Mouse (Mus musculus) CH12.LX (cell line): ENCODE measurements around the gene Add2. TPM values are rescaled to one million over a fixed set of nuclear protein-coding genes. Genes with fewer than 3 reads are reported as not detected.

Experiments used
- DNase-seq: peaks from one replicate; pipeline ENCODE4 v3.0.0-alpha.2; 2013; ENCODE audit errors: extremely low read depth
- H3K27ac ChIP-seq: 2 replicates; pipeline ENCODE4 v1.5.1; 2012; ENCODE audit warnings: low read depth, mild to moderate bottlenecking, control low read depth, moderate library complexity; ENCODE audit not compliant: insufficient read depth
- H3K27me3 ChIP-seq: replicated peaks from 2 replicates; pipeline ENCODE3; 2012; ENCODE audit warnings: inconsistent platforms
- H3K36me3 ChIP-seq, 2 experiments: replicated peaks in 1 of 2; 2 replicates each; pipeline versions ENCODE3 to v1.6.1; 2012; ENCODE audit warnings: inconsistent platforms in 1 of 2, low read length in 1 of 2, mild to moderate bottlenecking in 1 of 2, mixed read lengths in 1 of 2, moderate library complexity in 1 of 2; ENCODE audit not compliant: control insufficient read depth in 1 of 2, insufficient read depth in 1 of 2
- H3K4me1 ChIP-seq, 2 experiments: 2 replicates each; pipeline ENCODE4 v1.6.1; 2012; ENCODE audit warnings: inconsistent platforms in 1 of 2, moderate library complexity in 1 of 2; ENCODE audit not compliant: insufficient read depth in 2 of 2, control insufficient read depth in 1 of 2
- H3K4me2 ChIP-seq: 2 replicates; pipeline ENCODE4 v1.6.1; 2012; ENCODE audit warnings: low read depth, mild to moderate bottlenecking, control low read depth; ENCODE audit not compliant: poor library complexity, insufficient read depth, severe bottlenecking
- H3K4me3 ChIP-seq, 3 experiments: fragments of 150-350 bp in 1 of 3; sonication (generic) in 1 of 3; replicated peaks in 1 of 3; 2 replicates each; pipeline versions ENCODE3 to v1.5.1; 2011 to 2012; ENCODE audit warnings: low read depth in 2 of 3, low read length in 2 of 3, mild to moderate bottlenecking in 2 of 3, moderate library complexity in 2 of 3, control low read depth in 1 of 3, improper control_type of control experiment in 1 of 3, inconsistent platforms in 1 of 3, mixed read lengths in 1 of 3; ENCODE audit not compliant: poor library complexity in 1 of 3
- H3K79me2 ChIP-seq: replicated peaks from 2 replicates; pipeline ENCODE4 v1.6.1; 2012; ENCODE audit warnings: mild to moderate bottlenecking, moderate library complexity; ENCODE audit not compliant: control insufficient read depth, poor library complexity, insufficient read depth, severe bottlenecking; ENCODE audit errors: extremely low read depth
- H3K9ac ChIP-seq: 2 replicates; pipeline ENCODE4 v1.6.1; 2012; ENCODE audit warnings: low read depth, mild to moderate bottlenecking, control low read depth, moderate library complexity; ENCODE audit not compliant: insufficient read depth
- H3K9me3 ChIP-seq: replicated peaks from 2 replicates; pipeline ENCODE3; 2012; ENCODE audit warnings: low read length, inconsistent platforms, mixed read lengths
- CHD1 ChIP-seq: IDR thresholded peaks from 2 replicates; pipeline ENCODE4 v1.6.1; 2012; ENCODE audit warnings: low read depth, low read length, improper control_type of control experiment, inconsistent platforms
- CHD2 ChIP-seq: IDR thresholded peaks from 2 replicates; pipeline ENCODE4 v1.6.1; 2011; ENCODE audit warnings: low read length, improper control_type of control experiment
- CTCF ChIP-seq, 2 experiments: IDR thresholded peaks in 1 of 2; conservative IDR thresholded peaks in 1 of 2; 2 replicates each; pipeline ENCODE4 v1.5.1; 2011 to 2012; ENCODE audit warnings: low read depth in 2 of 2, low read length in 2 of 2, improper control_type of control experiment in 1 of 2, inconsistent platforms in 1 of 2, mild to moderate bottlenecking in 1 of 2, moderate library complexity in 1 of 2
- E2F4 ChIP-seq: IDR thresholded peaks from 2 replicates; pipeline ENCODE4 v1.6.1; 2011; ENCODE audit warnings: low read depth, low read length, improper control_type of control experiment; ENCODE audit not compliant: insufficient replicate concordance
- ELF1 ChIP-seq: IDR thresholded peaks from 2 replicates; pipeline ENCODE4 v1.6.1; 2014; ENCODE audit warnings: low read depth, mild to moderate bottlenecking, inconsistent platforms, low read length, improper control_type of control experiment
- ETS1 ChIP-seq: conservative IDR thresholded peaks from 2 replicates; pipeline ENCODE4 v1.6.1; 2012; ENCODE audit warnings: low read depth, mild to moderate bottlenecking, inconsistent platforms, low read length, improper control_type of control experiment, moderate library complexity
- HCFC1 ChIP-seq: IDR thresholded peaks from 2 replicates; pipeline ENCODE4 v1.6.1; 2012; ENCODE audit warnings: low read depth, mild to moderate bottlenecking, inconsistent platforms, low read length, improper control_type of control experiment
- IRF4 ChIP-seq: IDR thresholded peaks from 2 replicates; pipeline ENCODE4 v1.6.1; 2014; ENCODE audit warnings: low read depth, mild to moderate bottlenecking, inconsistent platforms, low read length, improper control_type of control experiment
- KAT2A ChIP-seq: IDR thresholded peaks from 2 replicates; pipeline ENCODE4 v1.6.1; 2012; ENCODE audit warnings: low read length, improper control_type of control experiment, inconsistent platforms; ENCODE audit not compliant: insufficient replicate concordance
- MAFK ChIP-seq: IDR thresholded peaks from 2 replicates; pipeline ENCODE4 v1.6.1; 2011; ENCODE audit warnings: low read length, improper control_type of control experiment; ENCODE audit not compliant: insufficient replicate concordance
- MEF2A ChIP-seq: IDR thresholded peaks from 2 replicates; pipeline ENCODE4 v1.6.1; 2014; ENCODE audit warnings: low read depth, mild to moderate bottlenecking, inconsistent platforms, low read length, improper control_type of control experiment, borderline replicate concordance
- MXI1 ChIP-seq: IDR thresholded peaks from 2 replicates; pipeline ENCODE4 v1.6.1; 2011; ENCODE audit warnings: mild to moderate bottlenecking, low read depth, low read length, improper control_type of control experiment
- NELFE ChIP-seq: IDR thresholded peaks from 2 replicates; pipeline ENCODE4 v1.6.1; 2011; ENCODE audit warnings: low read depth, low read length, improper control_type of control experiment
- NRF1 ChIP-seq: IDR thresholded peaks from 2 replicates; pipeline ENCODE4 v1.6.1; 2014; ENCODE audit warnings: low read depth, mild to moderate bottlenecking, inconsistent platforms, low read length, improper control_type of control experiment, moderate library complexity
- POLR2A ChIP-seq: IDR thresholded peaks from 2 replicates; pipeline ENCODE4 v1.6.1; 2011; ENCODE audit warnings: low read depth, mild to moderate bottlenecking, improper control_type of control experiment, low read length
- POLR2AphosphoS2 ChIP-seq: IDR thresholded peaks from 2 replicates; pipeline ENCODE4 v1.6.1; 2011; ENCODE audit warnings: low read depth, low read length, improper control_type of control experiment
- RAD21 ChIP-seq: IDR thresholded peaks from 2 replicates; pipeline ENCODE4 v1.6.1; 2011; ENCODE audit warnings: low read depth, mild to moderate bottlenecking, low read length, improper control_type of control experiment, moderate library complexity
- TCF12 ChIP-seq: IDR thresholded peaks from 2 replicates; pipeline ENCODE4 v1.6.1; 2014; ENCODE audit warnings: low read depth, mild to moderate bottlenecking, inconsistent platforms, low read length, improper control_type of control experiment
- UBTF ChIP-seq: IDR thresholded peaks from 2 replicates; pipeline ENCODE4 v1.6.1; 2012; ENCODE audit warnings: low read depth, mild to moderate bottlenecking, inconsistent platforms, low read length, improper control_type of control experiment, moderate library complexity
- USF2 ChIP-seq: conservative IDR thresholded peaks from 2 replicates; pipeline ENCODE4 v1.6.1; 2011; ENCODE audit warnings: low read depth, low read length, improper control_type of control experiment
- ZC3H11A ChIP-seq: IDR thresholded peaks from 2 replicates; pipeline ENCODE4 v1.6.1; 2012; ENCODE audit warnings: low read depth, mild to moderate bottlenecking, inconsistent platforms, low read length, improper control_type of control experiment
- ZMIZ1 ChIP-seq: IDR thresholded peaks from 2 replicates; pipeline ENCODE4 v1.6.1; 2012; ENCODE audit warnings: low read depth, mild to moderate bottlenecking, inconsistent platforms, low read length, improper control_type of control experiment
- ZNF384 ChIP-seq: IDR thresholded peaks from 2 replicates; pipeline ENCODE4 v1.6.1; 2012; ENCODE audit warnings: low read depth, low read length, improper control_type of control experiment, inconsistent platforms
- dilution Hi-C: fragments of 300-500 bp; cut with MboI; formaldehyde crosslinking; loops from 2 replicates; pipeline ENCODE4 v1.14.3; 2020; ENCODE audit warnings: low sequenced_read_pairs; ENCODE audit not compliant: extremely low pct_unique_long_range_greater_than_20kb, extremely low pct_ligation_motif_present
- in situ Hi-C: fragments of 300-500 bp; cut with MboI; formaldehyde crosslinking; loops from 3 replicates; pipeline ENCODE4 v1.14.3; 2019; ENCODE audit warnings: low sequenced_read_pairs, low pct_ligation_motif_present, low pct_unique_long_range_greater_than_20kb, mixed read lengths
- polyA plus RNA-seq: library from polyadenylated mRNA; unstranded; fragments of >175 nt; gene quantifications from 2 replicates; pipeline ENCODE4 v1.2.1, GENCODE M21; 2012; ENCODE audit warnings: low read depth; ENCODE audit not compliant: insufficient read length
- total RNA-seq, 2 experiments: library from RNA; depleted of rRNA; stranded (reverse); fragments of 300-350 nt in 1 of 2; fragments of >200 nt in 1 of 2; gene quantifications; 2 replicates each; pipeline ENCODE4 v1.2.3; 2012 to 2014

Add2 gene
- total and polyA plus RNA-seq, 3 experiments = 0.11 TPM; not detected in 2

GRCm38 (mm10) chr6:86107101-86107500 is 78.6 kb downstream of the Add2 start:
- H3K27me3 ChIP-seq = peaks cover 78% of the 10 kb centered on the region
- H3K79me2 ChIP-seq = no peaks in the 10 kb centered on the region
- no peak overlapping the region for H3K27ac ChIP-seq
- H3K9me3 ChIP-seq = no peaks in the 10 kb centered on the region
- H3K4me3 ChIP-seq = no peak overlapping the region
- H3K4me1 ChIP-seq = no peaks in the 10 kb centered on the region
- in situ Hi-C loops = no loop called here
- H3K4me2 ChIP-seq = no peak overlapping the region
- TF ChIP-seq TCF12 = no peak
- no peak for TF ChIP-seq ZC3H11A
- no peak for TF ChIP-seq E2F4
- no peak for TF ChIP-seq ZMIZ1
- TF ChIP-seq RAD21 = no peak
- TF ChIP-seq ETS1 = no peak
- TF ChIP-seq POLR2A = no peak
- no peak for TF ChIP-seq CHD2
- no peak for TF ChIP-seq CTCF (conservative IDR thresholded peaks at IDR 0.05 in 1 of 2, IDR thresholded peaks at IDR 0.05 in 1 of 2; ENCODE audit: low read depth in 2 of 2, low read length in 2 of 2)
- DNase-seq = no peak
- dilution Hi-C loops = no loop called here
- H3K9ac ChIP-seq = no peak overlapping the region
- no peaks in the 10 kb centered on the region for H3K36me3 ChIP-seq

- Histone ChIP-seq H3K4me1 (no peaks in the 10 kb centered on the region), H3K36me3 (no peaks in the 10 kb centered on the region), H3K79me2 (no peaks in the 10 kb centered on the region), H3K9ac (no peak overlapping the region), H3K9me3 (no peaks in the 10 kb centered on the region), H3K27ac (no peak overlapping the region), H3K4me2 (no peak overlapping the region), H3K4me3 (no peak overlapping the region), H3K27me3 (peaks cover 90% of the 10 kb centered on the region)
- DNase-seq = no peak
- no peak for TF ChIP-seq MAFK
- no peak for TF ChIP-seq MEF2A
- TF ChIP-seq HCFC1 = no peak
- TF ChIP-seq ELF1 = no peak
- in situ Hi-C loops (no loop called here), dilution Hi-C loops (no loop called here)
These were observed 87.4 kb downstream of the Add2 start for GRCm38 (mm10) chr6:86115843-86116242.

- no peak for DNase-seq
- in situ Hi-C loops = no loop called here
- Histone ChIP-seq H3K36me3 (no peaks in the 10 kb centered on the region), H3K4me1 (peaks cover 0 to 4% of the 10 kb centered on the region in 2 experiments; a peak in 2 of 4 replicates), H3K4me2 (no peak overlapping the region), H3K9ac (no peak overlapping the region), H3K27ac (no peak overlapping the region), H3K27me3 (peaks cover 85% of the 10 kb centered on the region), H3K4me3 (no peak overlapping the region), H3K79me2 (no peaks in the 10 kb centered on the region), H3K9me3 (no peaks in the 10 kb centered on the region)
- TF ChIP-seq KAT2A = no peak
- no peak for TF ChIP-seq TCF12
- TF ChIP-seq POLR2AphosphoS2 = no peak
- no peak for TF ChIP-seq NRF1
- TF ChIP-seq MAFK = no peak
- no peak for TF ChIP-seq NELFE
- no peak for TF ChIP-seq ZC3H11A
- TF ChIP-seq USF2 = no peak
- no peak for TF ChIP-seq CHD1
- no peak for TF ChIP-seq MXI1
- TF ChIP-seq UBTF = no peak
- TF ChIP-seq ZNF384 = no peak
- no peak for TF ChIP-seq IRF4
- no peak for TF ChIP-seq ZMIZ1
- dilution Hi-C loops = no loop called here
These were observed 94.6 kb downstream of the Add2 start for GRCm38 (mm10) chr6:86123057-86123456.
